Mouse (Mus musculus) spleen, postnatal 14 days (tissue): ENCODE measurements around the gene Fbxl3.

Source experiments
- DNase-seq, 2 experiments: peaks; one replicate each; pipeline ENCODE4 v3.0.0; 2021 to 2022; ENCODE audit warnings: low spot score in 2 of 2

Fbxl3 gene

DNA sequence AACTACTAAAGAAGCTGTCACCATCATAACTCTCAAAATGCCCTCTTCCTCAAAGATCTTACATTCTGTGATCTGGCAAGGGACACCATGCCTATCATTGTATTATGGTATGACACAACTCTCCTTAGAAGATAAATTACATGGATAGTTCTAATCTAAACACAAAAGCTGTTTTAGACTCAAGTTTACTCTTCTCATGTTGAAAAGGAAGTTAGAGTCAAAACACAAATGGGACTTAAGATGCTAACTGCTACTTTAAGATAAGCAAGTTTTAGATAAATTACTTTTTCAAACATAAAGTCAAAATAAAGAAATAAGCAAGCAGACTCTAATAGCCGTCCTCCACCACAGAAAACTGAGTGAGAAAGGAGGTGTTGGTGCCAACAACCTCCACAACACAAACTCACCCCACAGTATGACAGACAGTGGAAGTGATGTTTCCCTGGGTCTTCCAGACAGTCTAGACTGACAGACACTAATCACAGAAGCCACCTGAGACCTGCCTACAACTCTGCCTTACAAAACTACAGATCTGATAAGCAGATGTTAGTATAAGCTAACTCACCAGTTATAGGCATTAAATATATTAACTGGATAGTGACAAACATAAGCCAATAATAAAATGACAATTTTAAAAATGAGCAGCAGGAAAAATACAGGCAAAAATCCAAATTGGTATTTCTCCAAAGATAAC, 13.4 kb downstream of the Fbxl3 start:
- DNase-seq, result no peak

GRCm38 (mm10) chr14:103079209-103079977, 20.0 kb downstream of the Fbxl3 start:
- no peak for DNase-seq

- DNase-seq, result no peak
Measured at GRCm38 (mm10) chr14:103078006-103078912, 21.1 kb downstream of the Fbxl3 start.

DNA sequence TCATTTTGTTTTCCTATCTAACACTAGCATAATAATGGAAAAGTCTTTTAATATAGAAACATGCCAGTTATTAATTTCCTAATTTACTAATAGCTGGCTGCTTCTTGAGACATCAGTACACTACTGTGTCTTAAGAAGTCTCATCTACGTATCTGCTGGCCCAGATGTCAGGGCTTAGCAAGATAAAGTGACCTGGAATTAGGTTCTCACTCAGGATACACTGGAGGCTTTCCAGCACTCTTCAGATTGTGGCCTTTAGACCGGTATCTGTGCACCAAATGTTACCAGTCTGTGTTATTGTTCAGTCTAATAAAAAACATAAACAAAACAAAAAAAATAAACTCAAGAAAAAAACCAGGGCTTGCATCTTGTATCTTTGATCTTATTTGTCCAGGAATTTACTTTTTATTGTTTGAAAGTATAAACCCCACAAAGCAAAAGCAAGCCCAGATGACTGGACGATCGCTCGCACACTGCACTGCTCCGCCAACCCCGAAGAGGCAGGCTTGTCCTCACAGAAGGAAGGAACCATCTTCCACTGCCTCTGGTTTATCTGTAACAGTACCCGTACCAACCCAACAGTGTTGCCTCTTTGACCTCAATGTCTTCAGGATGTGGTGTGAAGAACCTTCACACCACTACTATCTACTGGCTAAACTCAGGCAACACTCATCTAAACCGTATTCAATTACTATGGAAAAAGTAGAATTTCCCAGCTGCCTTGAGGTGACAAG, 21.9 kb downstream of the Fbxl3 start:
- no peak for DNase-seq

DNA sequence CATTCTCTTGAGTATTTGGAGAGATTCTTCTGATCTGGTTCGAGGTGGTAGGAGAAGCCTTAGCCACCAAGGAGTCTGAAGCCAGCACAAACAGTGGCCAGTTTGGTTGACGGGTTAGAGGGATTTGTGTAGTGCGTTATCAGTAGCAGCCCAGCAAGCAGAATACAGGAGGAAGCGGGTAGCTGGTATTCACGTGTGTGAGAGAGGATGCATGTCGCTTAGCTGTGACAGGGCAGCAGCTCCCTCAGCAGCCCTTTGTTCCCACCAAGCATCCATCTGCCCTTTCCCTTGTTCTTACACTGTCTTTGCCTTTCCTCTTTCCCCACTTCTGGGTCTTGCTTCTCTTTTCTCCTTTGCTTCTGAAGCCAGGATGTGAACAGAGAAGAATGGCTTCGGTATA, 24.2 kb downstream of the Fbxl3 start:
- no peak for DNase-seq

DNA sequence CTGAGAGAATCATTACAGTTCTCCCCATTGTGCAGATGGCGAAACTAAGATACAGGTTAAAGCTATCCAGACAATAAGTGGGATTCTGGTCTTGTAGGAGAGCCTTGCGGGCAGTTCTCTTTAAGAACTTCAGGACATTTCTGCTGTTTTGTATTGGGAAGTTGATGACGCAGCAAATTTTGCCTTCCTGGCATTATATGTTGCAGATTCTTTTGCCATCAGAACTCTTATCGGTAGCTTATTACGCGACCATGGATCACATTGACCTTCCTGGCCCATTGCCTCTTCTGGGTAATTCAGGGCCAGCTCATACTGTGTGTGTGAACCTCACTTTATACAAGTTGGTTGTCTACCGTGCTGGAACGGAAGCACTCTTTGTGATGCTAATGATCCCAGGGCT, 25.5 kb downstream of the Fbxl3 start:
- no peak for DNase-seq

DNA sequence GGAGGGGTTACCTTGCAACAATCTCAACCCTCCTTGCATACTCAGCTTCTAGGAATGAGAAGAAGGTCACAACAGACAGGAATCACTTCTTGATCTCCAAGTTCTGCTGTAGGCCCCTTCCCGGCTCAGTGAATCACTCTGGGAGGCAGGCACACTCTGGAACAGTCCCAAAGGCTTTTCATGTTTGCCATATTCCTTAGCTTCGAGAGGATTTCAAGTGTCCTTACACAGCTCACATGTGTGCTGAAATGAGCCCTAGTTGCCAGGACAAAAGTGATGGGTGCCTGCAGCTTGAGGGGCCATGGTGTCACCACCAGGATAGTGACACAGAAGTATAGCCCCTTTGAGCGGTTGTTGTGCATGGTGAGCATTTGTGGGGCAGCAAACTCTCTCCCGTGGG, 26.6 kb downstream of the Fbxl3 start:
- DNase-seq, result no peak

- DNase-seq, result no peak
Measured at GRCm38 (mm10) chr14:103071471-103071870, 27.9 kb downstream of the Fbxl3 start.

GRCm38 (mm10) chr14:103070790-103071189, 28.6 kb downstream of the Fbxl3 start:
- peak in 1 of 2 experiments; percentile 20 for DNase-seq

- DNase-seq, result peak; percentile 84 to 89
Measured at GRCm38 (mm10) chr14:103069864-103070611, 29.3 kb downstream of the Fbxl3 start, which contains the start of gene Cln5. Gene Cln5, plus strand, starts transcription at chr14:103070216.

- no peak for DNase-seq
Measured at GRCm38 (mm10) chr14:103069465-103069863, 29.9 kb downstream of the Fbxl3 start.

DNA sequence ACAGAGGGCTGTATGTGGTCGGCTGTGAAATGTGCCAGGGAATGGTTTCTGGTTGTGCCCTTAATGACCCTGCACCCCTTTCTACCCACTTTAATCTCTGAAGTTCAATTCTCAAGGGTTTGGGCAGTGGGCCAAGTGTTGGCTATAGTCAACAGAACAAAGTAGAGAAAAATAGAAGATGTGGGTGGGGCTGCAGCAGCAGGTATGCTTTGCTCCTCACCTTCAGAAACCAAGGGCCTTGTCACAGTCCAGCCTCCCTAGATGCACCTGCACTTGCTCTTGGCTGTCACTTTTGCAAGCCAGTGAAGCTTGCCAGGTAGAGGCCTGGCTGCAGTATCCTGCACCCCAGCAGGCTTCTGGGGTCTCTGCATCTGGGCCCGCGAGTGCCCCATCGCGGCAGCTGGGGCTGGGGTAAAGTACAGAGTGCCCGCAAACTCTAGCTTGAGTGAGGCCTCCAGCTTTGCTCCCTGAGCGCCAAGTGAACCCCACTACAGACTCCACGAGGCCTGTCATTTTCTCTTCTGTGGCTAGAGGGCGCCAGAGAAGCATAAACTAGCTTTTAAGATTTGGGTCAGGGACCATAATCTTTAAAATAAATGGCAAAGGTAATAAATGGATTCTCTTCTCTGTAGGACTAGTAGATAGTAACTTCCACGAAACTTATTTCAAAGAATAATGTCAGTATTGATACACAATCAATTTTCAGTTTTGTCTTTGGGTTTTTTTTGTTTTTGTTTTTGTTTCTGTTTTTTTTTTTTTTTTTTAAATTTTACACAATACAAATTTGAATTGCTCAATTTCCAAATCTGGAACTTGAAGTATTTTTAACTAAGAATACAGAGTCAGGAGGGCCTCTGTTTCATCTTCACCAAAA, 33.8 kb downstream of the Fbxl3 start:
- DNase-seq, result peak; percentile 62 to 80

GRCm38 (mm10) chr14:103059495-103059894, 39.9 kb downstream of the Fbxl3 start:
- no peak for DNase-seq

- DNase-seq, result no peak
Measured at GRCm38 (mm10) chr14:103058998-103059397, 40.4 kb downstream of the Fbxl3 start.

DNA sequence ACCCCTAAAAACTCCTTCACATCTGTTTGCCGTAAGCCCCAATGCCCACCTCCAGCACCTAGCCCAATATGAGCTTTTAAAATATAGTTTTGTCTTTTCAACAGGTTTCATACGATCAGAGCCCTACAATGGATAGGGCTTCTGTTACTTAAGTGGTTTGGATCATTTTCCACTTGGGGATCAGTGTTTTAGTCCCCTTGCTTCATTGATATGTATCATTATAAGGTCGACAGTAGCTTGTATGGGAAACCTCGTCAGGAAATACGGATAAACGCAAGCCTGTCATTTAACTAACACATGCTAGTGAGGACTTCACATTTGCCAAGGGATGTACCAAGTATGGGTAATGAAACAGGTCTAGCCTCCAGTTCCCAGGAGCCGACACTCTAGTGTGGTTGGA, 42.8 kb downstream of the Fbxl3 start:
- DNase-seq, result no peak

- no peak for DNase-seq
Measured at GRCm38 (mm10) chr14:103054731-103055130, 44.6 kb downstream of the Fbxl3 start.

DNA sequence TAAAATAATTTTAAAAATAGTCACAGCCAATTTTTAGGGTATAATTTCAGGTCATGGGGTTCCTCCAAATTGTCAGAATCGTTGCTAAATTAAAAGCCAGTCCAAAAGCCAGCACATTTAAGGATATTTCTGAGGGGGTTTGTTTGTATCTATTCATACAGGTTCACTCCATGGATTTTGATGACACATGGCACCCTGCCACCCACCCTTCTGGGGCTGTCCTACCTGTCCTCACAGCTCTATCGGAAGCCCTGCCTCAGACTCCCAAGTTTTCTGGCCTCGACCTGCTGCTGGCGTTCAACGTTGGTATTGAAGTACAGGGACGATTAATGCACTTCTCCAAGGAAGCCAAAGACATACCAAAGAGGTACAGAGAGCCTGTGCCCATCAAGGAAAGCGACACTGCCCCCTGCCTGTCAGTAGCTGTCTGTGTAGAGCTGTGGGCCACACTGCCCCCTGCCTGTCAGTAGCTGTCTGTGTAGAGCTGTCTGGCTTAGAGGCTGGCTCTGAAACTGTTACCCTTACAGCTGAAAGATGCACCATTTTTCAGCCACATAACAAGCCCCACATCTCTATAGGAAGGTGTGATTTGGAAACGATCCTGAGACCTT, 48.1 kb downstream of the Fbxl3 start:
- DNase-seq, result peak; percentile 67 to 74

GRCm38 (mm10) chr14:103048292-103049086, 50.9 kb downstream of the Fbxl3 start:
- no peak for DNase-seq
